Mouse (Mus musculus) fat pad, adult 2 months (tissue): ENCODE results near the gene Armc9.

ENCODE experiments used
- DNase-seq: peaks from one replicate; pipeline ENCODE4 v3.0.0-alpha.2; 2011; ENCODE audit warnings: low read depth, low spot score; ENCODE audit errors: extremely low read depth

Gene Armc9

GRCm38 (mm10) chr1:86154133-86154823, at the start of gene Armc9:
Armc9 (plus strand) TSS chr1:86154780.
- no peak for DNase-seq

- no peak for DNase-seq
Measured at GRCm38 (mm10) chr1:86105054-86105453, 49.5 kb upstream of the Armc9 start.

DNA sequence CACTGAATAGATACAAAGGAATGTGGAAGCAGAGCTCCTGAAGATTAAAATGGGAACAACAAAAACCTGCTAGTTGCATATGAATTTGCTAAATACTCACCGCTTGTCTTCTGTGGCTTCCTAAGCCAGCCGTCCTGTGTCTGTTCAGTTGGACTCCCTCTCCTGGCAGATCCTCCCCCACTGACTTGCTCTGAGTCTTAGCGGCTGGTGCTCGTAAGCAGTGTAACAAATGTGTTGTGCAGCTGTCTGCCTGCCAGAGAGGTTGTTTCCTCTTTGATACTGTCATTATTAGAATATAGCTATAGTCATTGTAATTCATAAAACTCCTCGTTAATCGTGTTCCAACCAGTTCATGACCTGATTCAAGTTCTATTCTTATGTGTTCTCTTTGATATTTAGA, 42.8 kb upstream of the Armc9 start, which contains the start of gene Htr2b:
Gene Htr2b (minus strand): TSS at position 192 of the 400 bp plus-strand sequence.
- no peak for DNase-seq

- no peak for DNase-seq
Measured at GRCm38 (mm10) chr1:86114141-86114540, 40.4 kb upstream of the Armc9 start.

GRCm38 (mm10) chr1:86119549-86119948, 35.0 kb upstream of the Armc9 start:
- DNase-seq: no peak

- DNase-seq: no peak
Measured at GRCm38 (mm10) chr1:86126036-86126435, 28.5 kb upstream of the Armc9 start.

GRCm38 (mm10) chr1:86133337-86133736, 21.2 kb upstream of the Armc9 start, which contains the start of gene Gm21972:
Gm21972 (plus strand) TSS chr1:86133637.
- DNase-seq: no peak

DNA sequence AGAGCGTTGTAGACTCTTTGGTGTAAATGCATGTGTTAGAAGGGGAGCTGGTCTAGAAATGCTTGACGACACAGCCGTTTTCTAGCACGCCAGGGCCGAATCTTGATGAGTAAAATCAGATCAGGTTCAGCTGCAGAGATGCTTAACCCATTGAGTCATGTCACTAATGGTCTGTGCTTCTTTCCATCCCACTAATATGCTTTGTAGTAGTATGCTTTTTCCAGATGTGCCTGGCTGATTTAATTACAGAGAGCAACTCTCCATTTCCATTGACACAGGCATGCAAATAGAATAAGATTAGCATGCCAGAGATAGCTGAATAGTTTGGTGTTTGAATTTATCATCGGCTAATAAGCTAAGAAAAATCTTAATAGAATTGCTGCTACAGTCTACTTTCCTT, 19.3 kb upstream of the Armc9 start:
- no peak for DNase-seq

- no peak for DNase-seq
Measured at GRCm38 (mm10) chr1:86141081-86141480, 13.5 kb upstream of the Armc9 start.

GRCm38 (mm10) chr1:86143165-86143564, 11.4 kb upstream of the Armc9 start:
- no peak for DNase-seq

GRCm38 (mm10) chr1:86144001-86144944, 10.3 kb upstream of the Armc9 start:
- no peak for DNase-seq

GRCm38 (mm10) chr1:86146293-86146692, 8.3 kb upstream of the Armc9 start:
- no peak for DNase-seq

DNA sequence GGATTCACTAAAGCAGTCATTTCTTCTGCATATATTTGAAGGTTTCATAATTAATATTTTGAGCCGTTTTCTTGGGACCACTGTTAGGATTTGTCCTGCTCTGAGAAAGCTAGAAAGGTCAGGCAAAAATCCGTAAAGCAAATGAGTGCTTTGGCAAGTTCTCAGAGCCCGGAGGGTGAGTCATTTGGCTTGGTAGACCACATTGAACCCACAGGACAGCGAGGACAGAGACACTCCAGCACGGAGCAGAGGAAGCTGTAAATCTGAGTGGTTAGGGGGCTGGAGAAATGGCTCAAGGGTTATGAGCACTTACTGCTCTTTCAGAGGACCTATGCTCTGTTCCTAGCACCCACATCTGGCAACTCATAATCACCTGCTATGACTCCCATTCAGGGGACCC, 7.0 kb upstream of the Armc9 start:
- no peak for DNase-seq

GRCm38 (mm10) chr1:86148161-86148560, 6.4 kb upstream of the Armc9 start:
- DNase-seq: no peak

- no peak for DNase-seq
Measured at GRCm38 (mm10) chr1:86150929-86151328, 3.7 kb upstream of the Armc9 start.

DNA sequence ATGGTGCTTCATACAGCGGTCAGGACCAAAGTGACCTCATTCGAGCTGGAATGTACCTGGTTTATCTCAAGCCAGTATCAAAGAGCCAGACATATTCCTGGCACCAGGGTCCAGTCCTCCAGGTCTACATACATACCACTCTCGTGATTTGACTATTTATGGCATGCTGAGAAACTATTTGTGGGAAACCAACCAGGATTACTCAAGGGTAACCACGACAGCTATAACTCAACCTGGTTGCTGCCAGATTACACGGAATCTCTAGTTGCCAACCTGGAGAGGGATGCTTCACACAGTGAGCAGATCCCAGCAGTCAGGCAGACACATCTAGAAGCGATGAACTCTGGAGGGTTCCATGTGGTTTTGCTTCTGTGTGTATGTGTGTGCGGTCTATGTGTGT, 3.2 kb upstream of the Armc9 start:
- DNase-seq: no peak

DNA sequence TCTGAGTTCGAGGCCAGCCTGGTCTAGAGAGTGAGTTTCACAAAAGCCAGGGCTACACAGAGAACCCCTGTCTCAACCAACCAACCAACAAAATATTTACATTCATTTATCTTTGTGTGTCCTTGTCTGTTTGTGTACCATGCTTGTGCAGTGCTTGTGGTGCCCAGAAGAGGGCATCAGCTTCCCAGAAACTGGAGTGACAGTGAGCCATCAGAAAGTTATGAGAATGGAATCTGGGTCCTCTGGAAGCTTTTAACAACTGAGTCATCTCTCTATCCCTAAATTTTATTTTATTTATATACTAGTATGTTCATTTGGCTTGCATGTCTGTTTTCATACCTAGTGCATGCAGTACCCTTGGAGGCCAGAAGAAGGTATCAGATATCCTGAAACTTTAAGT, 2.0 kb upstream of the Armc9 start:
- DNase-seq: no peak

GRCm38 (mm10) chr1:86154824-86155164, 214 bp downstream of the Armc9 start:
- DNase-seq: no peak

- no peak for DNase-seq
Measured at GRCm38 (mm10) chr1:86156075-86156474, 1.5 kb downstream of the Armc9 start.

- no peak for DNase-seq
Measured at GRCm38 (mm10) chr1:86156595-86156994, 2.0 kb downstream of the Armc9 start.

GRCm38 (mm10) chr1:86160059-86160458, 5.5 kb downstream of the Armc9 start:
- DNase-seq: no peak

GRCm38 (mm10) chr1:86160479-86160878, 5.9 kb downstream of the Armc9 start:
- DNase-seq: no peak
